Mouse (Mus musculus) ES-Bruce4 (cell line): ENCODE measurements around the gene Gm17606.

ENCODE experiments used
- CTCF ChIP-seq: IDR thresholded peaks from one replicate; pipeline ENCODE4 v1.8.1; 2011; ENCODE audit warnings: low read depth, low read length
- EP300 ChIP-seq: IDR thresholded peaks from 2 replicates; pipeline ENCODE4 v1.6.1; 2011; ENCODE audit warnings: low read depth, low read length; ENCODE audit not compliant: insufficient read depth
- POLR2A ChIP-seq: IDR thresholded peaks from one replicate; pipeline ENCODE4 v1.8.1; 2011; ENCODE audit warnings: low read length; ENCODE audit not compliant: insufficient read depth

GRCm38 (mm10) chr14:54682396-54682795, 41.6 kb downstream of the Gm17606 start:
- TF ChIP-seq CTCF (no peak), POLR2A (no peak), EP300 (no peak)
